Mouse (Mus musculus) midbrain, embryonic 13.5 days (tissue): ENCODE results near the gene Bsdc1. TPM values are rescaled to one million over a fixed set of nuclear protein-coding genes. Genes with fewer than 3 reads are reported as not detected.
"Not testable (repeated sequence)": the region's sequence is repeated elsewhere in the genome, so short reads cannot be mapped to it uniquely, and the experiment has no call there.

Experiments
- ATAC-seq: fragments of 200-750 bp; cut with Nextera tagmentation; 2 replicates; pipeline ENCODE4 v1.8.0; 2017; ENCODE audit warnings: mild to moderate bottlenecking, moderate TSS enrichment, moderate library complexity
- H3K27ac ChIP-seq: fragments of 300-500 bp; sonication (generic); 2 replicates; pipeline ENCODE4 v1.5.1; 2015; ENCODE audit warnings: inconsistent platforms, mild to moderate bottlenecking, moderate library complexity
- H3K27me3 ChIP-seq: fragments of 300-500 bp; sonication (generic); 2 replicates; pipeline ENCODE4 v1.6.1; 2015; ENCODE audit warnings: mild to moderate bottlenecking, inconsistent platforms
- H3K36me3 ChIP-seq: fragments of 300-500 bp; sonication (generic); 2 replicates; pipeline ENCODE4 v1.6.1; 2015; ENCODE audit warnings: mild to moderate bottlenecking, inconsistent platforms
- H3K4me1 ChIP-seq: fragments of 300-500 bp; sonication (generic); replicated peaks from 2 replicates; pipeline ENCODE4 v1.6.1; 2015; ENCODE audit warnings: inconsistent platforms
- H3K4me2 ChIP-seq: fragments of 300-500 bp; sonication (generic); replicated peaks from 2 replicates; pipeline ENCODE4 v1.6.1; 2015; ENCODE audit warnings: moderate library complexity, mild to moderate bottlenecking, inconsistent platforms
- H3K4me3 ChIP-seq: fragments of 300-500 bp; sonication (generic); replicated peaks from 2 replicates; pipeline ENCODE4 v1.5.1; 2015; ENCODE audit warnings: mild to moderate bottlenecking, inconsistent platforms
- H3K9ac ChIP-seq: fragments of 300-500 bp; sonication (generic); replicated peaks from 2 replicates; pipeline ENCODE4 v1.6.1; 2015; ENCODE audit warnings: mild to moderate bottlenecking, inconsistent platforms
- H3K9me3 ChIP-seq: fragments of 300-500 bp; sonication (generic); 2 replicates; pipeline ENCODE4 v1.6.1; 2016; ENCODE audit warnings: mild to moderate bottlenecking, inconsistent platforms
- WGBS: fragments of 180-500 bp; shearing (Covaris S2); methylation state at CpG from one replicate; pipeline ENCODE4 v1.1.7; 2015; 5-methylcytosine and 5-hydroxymethylcytosine counted together
- polyA plus RNA-seq: library from polyadenylated mRNA; unstranded; fragments of >200 nt; fragmentation: Nextera tagmentation; extraction: Ambion mirVana; gene quantifications from 2 replicates; pipeline ENCODE4 v1.2.1, GENCODE M21; 2015

Bsdc1 gene
- polyA plus RNA-seq, 1 experiment from 2014 or later = 36.7 TPM

DNA sequence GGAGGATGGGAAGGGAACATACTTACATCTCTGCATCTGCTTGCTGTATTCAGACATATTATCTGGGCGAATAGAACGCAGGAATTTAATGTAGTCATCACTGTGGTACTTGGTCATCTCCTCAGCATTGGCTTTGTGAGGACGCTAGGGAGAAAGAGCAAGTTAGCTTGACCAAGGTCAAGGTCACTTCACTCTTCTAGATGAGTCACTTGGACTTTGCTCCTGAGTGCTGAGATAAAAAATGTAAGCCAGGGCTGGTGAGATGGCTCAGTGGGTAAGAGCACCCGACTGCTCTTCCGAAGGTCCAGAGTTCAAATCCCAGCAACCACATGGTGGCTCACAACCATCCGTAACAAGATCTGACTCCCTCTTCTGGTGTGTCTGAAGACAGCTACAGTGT is 67.5 kb downstream of the Bsdc1 start:
- 97% methylated on average over 6 of the region's 6 CpGs for WGBS
- not testable (repeated sequence) for H3K9ac ChIP-seq, H3K4me1 ChIP-seq, H3K27ac ChIP-seq, H3K4me3 ChIP-seq, H3K4me2 ChIP-seq, H3K27me3 ChIP-seq, H3K9me3 ChIP-seq, ATAC-seq
- H3K36me3 ChIP-seq = peaks cover 82% of the 10 kb centered on the region

Other genes starting within 250 kb of the Bsdc1 start
- 5.1 and 5.4 TPM in 2 replicates for gene C77080, start 200.2 kb upstream of the Bsdc1 start, polyA plus RNA-seq
- 0.27 and 0.67 TPM in 2 replicates for gene Sync, start 174.0 kb upstream of the Bsdc1 start, polyA plus RNA-seq
- gene Rbbp4, start 126.2 kb upstream of the Bsdc1 start, polyA plus RNA-seq = 419 and 460 TPM in 2 replicates
- 28.0 and 32.2 TPM in 2 replicates for gene Zbtb8os, start 125.9 kb upstream of the Bsdc1 start, polyA plus RNA-seq
- 17.2 and 19.7 TPM in 2 replicates for gene Zbtb8a, start 83.5 kb upstream of the Bsdc1 start, polyA plus RNA-seq
- gene Zbtb8b, start 20.7 kb upstream of the Bsdc1 start, polyA plus RNA-seq = 12.0 TPM in 2 replicates
- 0.16 and 0.26 TPM in 2 replicates for gene Tssk3, start 29.4 kb downstream of the Bsdc1 start, polyA plus RNA-seq
- not detected in 2 replicates for gene Fam229a, start 29.6 kb downstream of the Bsdc1 start, polyA plus RNA-seq
- gene Marcksl1, start 52.0 kb downstream of the Bsdc1 start, polyA plus RNA-seq = 1,749 and 1,885 TPM in 2 replicates
- 138 TPM in 2 replicates for gene Hdac1, start 81.1 kb downstream of the Bsdc1 start, polyA plus RNA-seq
- gene Lck, start 112.1 kb downstream of the Bsdc1 start, polyA plus RNA-seq = 5.9 and 7.1 TPM in 2 replicates
- 0.22 and 0.35 TPM in 2 replicates for gene Fam167b, start 117.0 kb downstream of the Bsdc1 start, polyA plus RNA-seq
- 210 and 220 TPM in 2 replicates for gene Eif3i, start 139.1 kb downstream of the Bsdc1 start, polyA plus RNA-seq
- gene Tmem234, start 139.1 kb downstream of the Bsdc1 start, polyA plus RNA-seq = 205 and 214 TPM in 2 replicates
- 2.6 and 3.5 TPM in 2 replicates for gene Dcdc2b, start 152.7 kb downstream of the Bsdc1 start, polyA plus RNA-seq
- 30.0 and 35.8 TPM in 2 replicates for gene Iqcc, start 157.5 kb downstream of the Bsdc1 start, polyA plus RNA-seq
- gene Ccdc28b, start 162.4 kb downstream of the Bsdc1 start, polyA plus RNA-seq = 133 and 137 TPM in 2 replicates
- gene Txlna, start 179.5 kb downstream of the Bsdc1 start, polyA plus RNA-seq = 62.9 and 66.3 TPM in 2 replicates
- 13.7 and 16.9 TPM in 2 replicates for gene Kpna6, start 211.2 kb downstream of the Bsdc1 start, polyA plus RNA-seq
- 20.3 and 24.0 TPM in 2 replicates for gene Tmem39b, start 235.3 kb downstream of the Bsdc1 start, polyA plus RNA-seq